Mouse (Mus musculus) left cerebral cortex, postnatal 25 days (tissue): Measurements from ENCODE around the gene Sh3rf3. TPM values are rescaled to one million over a fixed set of nuclear protein-coding genes. Genes with fewer than 3 reads are reported as not detected.

ENCODE experiments used
- DNase-seq, 2 experiments: peaks; one replicate each; pipeline ENCODE4 v3.0.0; 2022; ENCODE audit warnings: low spot score in 2 of 2, mixed read lengths in 1 of 2
- intact Hi-C: fragments of 180-260 bp; cut with DNase I; formaldehyde crosslinking; loops from one replicate; pipeline ENCODE4 v1.15.1; 2025
- total RNA-seq, 2 experiments: library from RNA; stranded (reverse); gene quantifications; 2 replicates each; pipeline ENCODE4 v1.2.3; 2021

The Sh3rf3 gene
- 10 to 100 TPM; 51.2 to 52.5 TPM for total RNA-seq

GRCm38 (mm10) chr10:58813081-58813800 is at the start of gene Sh3rf3:
Gene Sh3rf3 (plus strand): TSS chr10:58813359.
- DNase-seq, result peak; percentile 42 to 63
- intact Hi-C loops, result loop anchor here (2.0 to 5.0 kb wide), 6 partner anchors 69 to 479 kb away; no protein-coding TSS in a partner anchor

GRCm38 (mm10) chr10:58788486-58789274 is 24.5 kb upstream of the Sh3rf3 start:
- intact Hi-C loops, result no loop called here

GRCm38 (mm10) chr10:58797555-58797954 is 15.6 kb upstream of the Sh3rf3 start:
- intact Hi-C loops, result loop anchor here (2.0 kb wide), 1 partner anchor 117 kb away; no protein-coding TSS in a partner anchor
- peak in 1 of 2 experiments; percentile 82 for DNase-seq

More at GRCm38 (mm10) chr10:58788486-58789274, 24.5 kb upstream of the Sh3rf3 start:
- DNase-seq, result peak in 1 of 2 experiments; percentile 73

- intact Hi-C loops, result no loop called here
- peak in 1 of 2 experiments; percentile 58 for DNase-seq
Observed at GRCm38 (mm10) chr10:58798156-58798555, 15.0 kb upstream of the Sh3rf3 start.

GRCm38 (mm10) chr10:58800996-58801433 is 12.1 kb upstream of the Sh3rf3 start:
- intact Hi-C loops, result no loop called here
- DNase-seq, result peak; percentile 57 to 80

- DNase-seq, result no peak
- intact Hi-C loops, result no loop called here
Observed at GRCm38 (mm10) chr10:58802391-58802790, 10.8 kb upstream of the Sh3rf3 start.

- peak in 1 of 2 experiments; percentile 43 for DNase-seq
- intact Hi-C loops, result no loop called here
Observed at GRCm38 (mm10) chr10:58807956-58808355, 5.2 kb upstream of the Sh3rf3 start.

GRCm38 (mm10) chr10:58810181-58810580 is 3.0 kb upstream of the Sh3rf3 start:
- no peak for DNase-seq
- intact Hi-C loops, result loop anchor here (5.0 kb wide), 5 partner anchors 72 to 482 kb away; no protein-coding TSS in a partner anchor

GRCm38 (mm10) chr10:58812210-58813080 is 714 bp upstream of the Sh3rf3 start:
- intact Hi-C loops, result loop anchor here (1.0 to 5.0 kb wide), 7 partner anchors 70 to 480 kb away; no protein-coding TSS in a partner anchor
- DNase-seq, result peak; percentile 89 to 94

- peak; percentile 26 to 49 for DNase-seq
- intact Hi-C loops, result loop anchor here (2.0 to 5.0 kb wide), 6 partner anchors 69 to 479 kb away; no protein-coding TSS in a partner anchor
Observed at GRCm38 (mm10) chr10:58813801-58814191, 637 bp downstream of the Sh3rf3 start.

- intact Hi-C loops, result loop anchor here (5.0 kb wide), 5 partner anchors 68 to 478 kb away; no protein-coding TSS in a partner anchor
- DNase-seq, result no peak
Observed at GRCm38 (mm10) chr10:58814486-58814885, 1.3 kb downstream of the Sh3rf3 start.

GRCm38 (mm10) chr10:58824016-58824568 is 10.9 kb downstream of the Sh3rf3 start:
- DNase-seq, result no peak
- intact Hi-C loops, result no loop called here

GRCm38 (mm10) chr10:58829251-58830111 is 16.3 kb downstream of the Sh3rf3 start:
- DNase-seq, result no peak
- intact Hi-C loops, result no loop called here

- intact Hi-C loops, result no loop called here
- peak in 1 of 2 experiments; percentile 44 for DNase-seq
Observed at GRCm38 (mm10) chr10:58833146-58833545, 20.0 kb downstream of the Sh3rf3 start.

- intact Hi-C loops, result no loop called here
- DNase-seq, result peak in 1 of 2 experiments; percentile 64
Observed at GRCm38 (mm10) chr10:58833741-58834178, 20.6 kb downstream of the Sh3rf3 start.

GRCm38 (mm10) chr10:58836391-58836790 is 23.2 kb downstream of the Sh3rf3 start:
- intact Hi-C loops, result no loop called here
- DNase-seq, result no peak

GRCm38 (mm10) chr10:58837504-58837903 is 24.3 kb downstream of the Sh3rf3 start:
- intact Hi-C loops, result no loop called here

GRCm38 (mm10) chr10:58841945-58842344 is 28.8 kb downstream of the Sh3rf3 start:
- DNase-seq, result peak in 1 of 2 experiments; percentile 53
- intact Hi-C loops, result no loop called here

More at GRCm38 (mm10) chr10:58837504-58837903, 24.3 kb downstream of the Sh3rf3 start:
- no peak for DNase-seq
